Mouse (Mus musculus) C2C12 (cell line): ENCODE results near the gene Ppp2r3a. TPM values are rescaled to one million over a fixed set of nuclear protein-coding genes. Genes with fewer than 3 reads are reported as not detected.

ENCODE experiments used
- H3K27me3 ChIP-seq: one replicate; pipeline ENCODE4 v1.6.1; 2011; ENCODE audit not compliant: control insufficient read depth, insufficient read depth, insufficient read length
- H3K36me3 ChIP-seq: one replicate; pipeline ENCODE4 v1.6.1; 2011; ENCODE audit not compliant: control insufficient read depth, insufficient read depth
- H3K4me3 ChIP-seq: one replicate; pipeline ENCODE4 v1.5.1; 2011; ENCODE audit warnings: mild to moderate bottlenecking, control low read depth; ENCODE audit not compliant: poor library complexity, insufficient read depth, severe bottlenecking
- H3K79me2 ChIP-seq: one replicate; pipeline ENCODE4 v1.6.1; 2011; ENCODE audit not compliant: control insufficient read depth, insufficient read depth
- H3K79me3 ChIP-seq: one replicate; pipeline ENCODE4 v1.6.1; 2011; ENCODE audit warnings: low read depth, control low read depth
- H3ac ChIP-seq: one replicate; pipeline ENCODE3; 2011; ENCODE audit warnings: low read depth; ENCODE audit not compliant: control insufficient read depth, insufficient read length
- CEBPB ChIP-seq: IDR thresholded peaks from one replicate; pipeline ENCODE4 v1.6.1; 2011; ENCODE audit warnings: low read depth, mild to moderate bottlenecking, control low read depth, moderate library complexity
- CTCF ChIP-seq: IDR thresholded peaks from one replicate; pipeline ENCODE4 v1.5.1; 2011; ENCODE audit not compliant: control insufficient read depth, insufficient read depth, insufficient read length
- FOSL1 ChIP-seq: IDR thresholded peaks from one replicate; pipeline ENCODE4 v1.8.0; 2011; ENCODE audit warnings: mild to moderate bottlenecking, low read length; ENCODE audit not compliant: poor library complexity, insufficient read depth, severe bottlenecking
- MAX ChIP-seq: IDR thresholded peaks from one replicate; pipeline ENCODE4 v1.6.1; 2011; ENCODE audit warnings: mild to moderate bottlenecking, control low read depth
- MYOD1 ChIP-seq: IDR thresholded peaks from one replicate; pipeline ENCODE4 v1.6.1; 2011; ENCODE audit warnings: low read depth; ENCODE audit not compliant: control insufficient read depth, insufficient read length
- MYOG ChIP-seq: IDR thresholded peaks from one replicate; pipeline ENCODE4 v1.6.1; 2011; ENCODE audit not compliant: control insufficient read depth, insufficient read length; ENCODE audit errors: extremely low read depth
- USF1 ChIP-seq: IDR thresholded peaks from one replicate; pipeline ENCODE4 v1.6.1; 2011; ENCODE audit warnings: low read depth, mild to moderate bottlenecking, control low read depth, moderate library complexity
- polyA plus RNA-seq: library from polyadenylated mRNA; unstranded; fragments of >200 nt; fragmentation: generic; extraction: Trizol; gene quantifications from one replicate; pipeline ENCODE4 v1.2.1, GENCODE M21; 2012; ENCODE audit warnings: missing spikeins

The Ppp2r3a gene
- polyA plus RNA-seq, 1 experiment: 2.4 TPM

DNA sequence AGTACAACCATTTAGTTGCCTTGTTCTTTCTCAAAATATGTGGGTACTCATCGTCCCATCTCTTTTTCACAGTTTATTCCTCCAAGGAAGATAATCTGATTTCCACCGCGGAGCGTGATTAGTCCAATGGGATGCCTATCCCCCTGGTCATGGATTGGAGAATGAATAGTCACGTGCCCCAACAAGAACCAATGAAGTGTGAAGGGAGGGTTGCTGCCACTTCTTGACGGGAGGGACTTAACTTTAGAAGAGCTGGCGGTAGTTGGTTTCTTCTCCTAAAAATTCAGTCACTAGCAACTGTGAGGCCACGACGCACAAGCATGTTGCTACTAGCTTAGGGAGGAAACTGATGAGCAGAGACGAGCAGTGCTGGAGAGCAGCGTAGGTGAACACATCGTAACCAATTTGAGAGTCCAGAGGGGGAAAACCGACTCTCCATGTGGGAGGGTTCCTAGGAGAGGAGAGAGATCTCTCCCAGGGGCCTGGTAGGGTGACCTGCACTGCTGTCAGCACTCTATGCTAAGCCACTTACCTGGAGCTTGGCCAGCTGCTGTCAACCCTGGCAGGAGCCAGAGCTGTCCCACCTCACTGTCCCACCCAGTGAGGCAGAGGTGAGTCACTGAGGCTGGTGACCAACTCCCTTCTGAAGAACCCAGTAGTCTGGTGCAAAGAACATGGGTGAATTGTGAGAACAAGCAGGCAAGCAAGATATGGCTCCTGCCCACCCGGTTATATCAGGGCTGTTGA lies 37.5 kb upstream of the Ppp2r3a start:
- H3K4me3 ChIP-seq: no peak overlapping the region
- H3K36me3 ChIP-seq: no peaks in the 10 kb centered on the region
- H3K79me3 ChIP-seq: no peaks in the 10 kb centered on the region
- no peaks in the 10 kb centered on the region for H3K27me3 ChIP-seq
- H3ac ChIP-seq: no peak overlapping the region
- TF ChIP-seq USF1: peak; percentile 14
- no peak for TF ChIP-seq FOSL1
- H3K79me2 ChIP-seq: no peaks in the 10 kb centered on the region

DNA sequence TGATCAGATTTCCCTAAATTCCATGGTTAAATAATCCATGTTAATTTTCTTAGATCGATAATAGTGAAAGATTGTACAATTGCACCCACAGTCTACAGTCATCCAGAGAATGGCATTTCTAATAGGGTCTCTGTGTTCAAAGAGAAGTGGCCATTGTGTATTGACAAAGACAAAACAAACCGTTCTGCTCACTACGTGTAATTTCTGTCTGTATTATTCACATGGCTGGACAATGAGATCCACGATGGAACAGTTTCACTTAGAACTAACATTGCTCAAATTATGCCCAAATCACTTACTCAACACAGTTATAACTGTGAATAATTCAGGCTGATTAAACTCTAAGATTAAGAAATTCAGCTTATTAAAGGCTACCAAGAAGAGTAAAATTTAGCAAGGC lies 35.2 kb upstream of the Ppp2r3a start:
- no peaks in the 10 kb centered on the region for H3K79me2 ChIP-seq
- TF ChIP-seq MYOG (no peak), FOSL1 (no peak), CEBPB (no peak), MYOD1 (no peak), USF1 (no peak), MAX (no peak), CTCF (no peak)
- no peak overlapping the region for H3K4me3 ChIP-seq
- no peaks in the 10 kb centered on the region for H3K79me3 ChIP-seq
- no peaks in the 10 kb centered on the region for H3K36me3 ChIP-seq
- no peak overlapping the region for H3ac ChIP-seq
- H3K27me3 ChIP-seq: no peaks in the 10 kb centered on the region

DNA sequence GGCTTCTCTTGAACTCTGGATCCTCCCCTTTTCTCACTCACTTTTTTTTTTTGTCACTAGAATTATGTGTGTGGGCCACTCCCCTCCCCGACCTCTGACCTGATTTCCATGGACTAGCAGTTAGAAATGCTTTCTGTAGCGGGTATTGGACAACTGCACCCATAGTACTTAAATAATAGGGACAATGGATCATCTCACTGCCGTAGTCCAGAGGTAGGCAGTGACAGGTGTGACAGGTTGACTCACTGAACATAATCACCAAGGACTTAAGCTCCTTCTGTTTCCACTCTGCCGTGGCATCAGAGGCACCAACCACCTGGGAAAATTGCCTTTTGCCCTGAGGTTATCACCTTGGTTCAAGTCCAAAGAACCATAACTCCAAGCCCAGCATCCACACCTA lies 32.5 kb upstream of the Ppp2r3a start:
- Histone ChIP-seq H3K79me3 (no peaks in the 10 kb centered on the region), H3K79me2 (no peaks in the 10 kb centered on the region), H3K27me3 (no peaks in the 10 kb centered on the region), H3K36me3 (no peaks in the 10 kb centered on the region), H3ac (no peak overlapping the region), H3K4me3 (no peak overlapping the region)
- TF ChIP-seq CEBPB: no peak
- TF ChIP-seq USF1: no peak
- TF ChIP-seq MYOG: no peak
- no peak for TF ChIP-seq CTCF
- no peak for TF ChIP-seq MYOD1
- no peak for TF ChIP-seq FOSL1
- TF ChIP-seq MAX: no peak

- Histone ChIP-seq H3K36me3 (no peaks in the 10 kb centered on the region), H3K79me2 (no peaks in the 10 kb centered on the region), H3K79me3 (no peaks in the 10 kb centered on the region), H3ac (no peak overlapping the region), H3K27me3 (no peaks in the 10 kb centered on the region), H3K4me3 (no peak overlapping the region)
- no peak for TF ChIP-seq FOSL1
- TF ChIP-seq MYOD1: no peak
- no peak for TF ChIP-seq MYOG
- TF ChIP-seq USF1: no peak
Measured at GRCm38 (mm10) chr9:101282651-101283050, 31.1 kb upstream of the Ppp2r3a start.

GRCm38 (mm10) chr9:101281906-101282305 lies 30.3 kb upstream of the Ppp2r3a start:
- TF ChIP-seq MYOG (no peak), USF1 (no peak), MAX (no peak), CTCF (no peak), MYOD1 (no peak), FOSL1 (no peak), CEBPB (no peak)

DNA sequence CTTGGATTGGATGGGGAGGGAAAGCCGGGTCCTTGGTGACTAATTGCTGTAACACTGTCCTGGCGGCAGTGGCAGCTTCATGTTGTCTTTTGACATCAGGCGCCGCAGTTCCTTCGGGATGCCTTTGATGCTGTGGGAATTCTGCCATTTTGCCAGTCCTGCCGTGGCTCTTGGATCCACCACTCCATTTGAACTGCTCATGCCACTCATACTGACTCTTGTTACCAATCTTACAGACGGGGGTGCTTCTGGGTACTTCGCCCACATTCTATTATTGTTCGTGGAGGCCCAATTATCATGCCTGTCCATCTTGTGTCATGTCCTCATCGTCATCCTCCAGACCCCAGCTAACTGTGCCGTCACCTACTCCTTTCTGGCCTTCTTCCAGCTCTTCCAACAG lies 29.7 kb upstream of the Ppp2r3a start:
- TF ChIP-seq MYOD1: no peak
- TF ChIP-seq USF1: no peak
- no peak for TF ChIP-seq MYOG
- TF ChIP-seq CTCF: no peak
- TF ChIP-seq MAX: no peak
- TF ChIP-seq FOSL1: no peak
- TF ChIP-seq CEBPB: no peak
- no peaks in the 10 kb centered on the region for H3K79me2 ChIP-seq
- H3K27me3 ChIP-seq: no peaks in the 10 kb centered on the region
- no peak overlapping the region for H3ac ChIP-seq
- H3K79me3 ChIP-seq: no peaks in the 10 kb centered on the region
- no peak overlapping the region for H3K4me3 ChIP-seq
- H3K36me3 ChIP-seq: no peaks in the 10 kb centered on the region

More at GRCm38 (mm10) chr9:101281906-101282305, 30.3 kb upstream of the Ppp2r3a start:
- Histone ChIP-seq H3K4me3 (no peak overlapping the region), H3K36me3 (no peaks in the 10 kb centered on the region), H3K79me2 (no peaks in the 10 kb centered on the region), H3ac (no peak overlapping the region), H3K79me3 (no peaks in the 10 kb centered on the region), H3K27me3 (no peaks in the 10 kb centered on the region)
